Mouse (Mus musculus) common myeloid progenitor, adult 5-6 weeks (primary cell): ENCODE results near the gene Ccdc181. TPM values are rescaled to one million over a fixed set of nuclear protein-coding genes. Genes with fewer than 3 reads are reported as not detected.

Experiments used
- ATAC-seq: replicated peaks from 2 replicates; pipeline ENCODE4 v1.8.0; 2016; ENCODE audit warnings: low read depth, mild to moderate bottlenecking, moderate TSS enrichment, inconsistent platforms; ENCODE audit not compliant: poor library complexity, severe bottlenecking
- total RNA-seq: library from RNA; stranded (forward); fragments of 200-1000, 187-1606 nt; gene quantifications from 2 replicates; pipeline ENCODE4 v1.2.3, GENCODE M21; 2017

The Ccdc181 gene
- total RNA-seq, 1 experiment from 2014 or later, result 37.2 TPM

- no peak for ATAC-seq
Observed at GRCm38 (mm10) chr1:164276552-164276951, 1.2 kb downstream of the Ccdc181 start.

GRCm38 (mm10) chr1:164279332-164279731 lies 3.9 kb downstream of the Ccdc181 start:
- ATAC-seq, result no peak

GRCm38 (mm10) chr1:164284007-164284406 lies 8.6 kb downstream of the Ccdc181 start:
- no peak for ATAC-seq

GRCm38 (mm10) chr1:164287406-164287805 lies 12.0 kb downstream of the Ccdc181 start:
- ATAC-seq, result no peak

GRCm38 (mm10) chr1:164292040-164292439 lies 16.7 kb downstream of the Ccdc181 start:
- ATAC-seq, result no peak

- no peak for ATAC-seq
Observed at GRCm38 (mm10) chr1:164294071-164294470, 18.7 kb downstream of the Ccdc181 start.

GRCm38 (mm10) chr1:164296473-164296872 lies 21.1 kb downstream of the Ccdc181 start:
- ATAC-seq, result no peak

GRCm38 (mm10) chr1:164301949-164302348 lies 26.6 kb downstream of the Ccdc181 start:
- ATAC-seq, result peak; percentile 65

GRCm38 (mm10) chr1:164303821-164304220 lies 28.4 kb downstream of the Ccdc181 start, which contains the start of gene Nme7:
Nme7 (plus strand) TSS chr1:164304121.
- no peak for ATAC-seq

GRCm38 (mm10) chr1:164307124-164307751 lies 31.9 kb downstream of the Ccdc181 start, which contains the start of gene Blzf1:
Blzf1 (minus strand) TSS chr1:164307489.
- ATAC-seq, result peak; percentile 98

- no peak for ATAC-seq
Observed at GRCm38 (mm10) chr1:164307922-164308321, 32.5 kb downstream of the Ccdc181 start.

- no peak for ATAC-seq
Observed at GRCm38 (mm10) chr1:164314085-164314484, 38.7 kb downstream of the Ccdc181 start.

GRCm38 (mm10) chr1:164315266-164315665 lies 39.9 kb downstream of the Ccdc181 start:
- peak; percentile 69 for ATAC-seq

GRCm38 (mm10) chr1:164316697-164317096 lies 41.3 kb downstream of the Ccdc181 start:
- ATAC-seq, result peak; percentile 85

GRCm38 (mm10) chr1:164317261-164317660 lies 41.9 kb downstream of the Ccdc181 start:
- no peak for ATAC-seq

GRCm38 (mm10) chr1:164318474-164318873 lies 43.1 kb downstream of the Ccdc181 start:
- no peak for ATAC-seq

GRCm38 (mm10) chr1:164319542-164320140 lies 44.3 kb downstream of the Ccdc181 start:
- peak; percentile 30 for ATAC-seq

- ATAC-seq, result no peak
Observed at GRCm38 (mm10) chr1:164320731-164321130, 45.3 kb downstream of the Ccdc181 start.

GRCm38 (mm10) chr1:164321408-164321807 lies 46.0 kb downstream of the Ccdc181 start:
- ATAC-seq, result no peak

- no peak for ATAC-seq
Observed at GRCm38 (mm10) chr1:164322987-164323650, 47.7 kb downstream of the Ccdc181 start.

GRCm38 (mm10) chr1:164324221-164324620 lies 48.8 kb downstream of the Ccdc181 start:
- ATAC-seq, result no peak
